Mouse (Mus musculus): Measurements from ENCODE around the gene Gm20388. TPM values are rescaled to one million over a fixed set of nuclear protein-coding genes. Genes with fewer than 3 reads are reported as not detected.

Gene Gm20388
- total and polyA plus RNA-seq, 2 experiments from 2014 or later = 17.3 TPM; not detected in 1

DNA sequence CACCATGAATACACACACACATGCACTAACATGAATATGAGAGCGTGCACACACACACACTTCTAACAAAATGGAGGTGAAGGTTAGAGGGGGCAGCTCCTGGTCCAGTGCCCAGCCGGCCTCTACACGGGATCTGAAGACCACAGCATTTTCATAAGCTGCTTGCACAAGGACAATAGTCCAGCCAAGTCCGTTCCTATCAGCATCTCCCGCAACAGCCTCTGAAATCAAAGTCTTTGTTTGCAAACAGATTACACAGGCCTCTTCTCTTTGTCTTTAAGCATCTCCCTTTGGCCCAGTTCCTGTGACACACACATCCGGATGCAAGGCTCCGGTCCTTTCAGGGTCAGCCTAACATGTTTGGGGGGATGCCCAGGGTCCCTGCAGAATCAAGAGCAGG lies 1958.3 kb downstream of the Gm20388 start:
- H3K4me3 ChIP-seq (ENCODE audit: low read depth, low read length) = no peak overlapping the region
- H3K9ac ChIP-seq (replicated peaks; ENCODE audit: low read depth, low read length) = no peak overlapping the region
- ATAC-seq (ENCODE audit: insufficient read depth, low read depth) = no peak
- no peak for TF ChIP-seq CTCF (IDR thresholded peaks at IDR 0.05; ENCODE audit: low read depth)
- TF ChIP-seq EP300 (IDR thresholded peaks at IDR 0.05; ENCODE audit: low read depth) = no peak
- H3K4me2 ChIP-seq (ENCODE audit: low read depth, low read length) = no peak overlapping the region
- H3K36me3 ChIP-seq (replicated peaks; ENCODE audit: control insufficient read depth, insufficient read depth, low read length) = no peaks in the 10 kb centered on the region
- no peaks in the 10 kb centered on the region for H3K27me3 ChIP-seq (ENCODE audit: control insufficient read depth, insufficient read depth, low read length)
- H3K4me1 ChIP-seq (ENCODE audit: control insufficient read depth, insufficient read depth) = peaks cover 6% of the 10 kb centered on the region
- no peak for DNase-seq (ENCODE audit: low spot score)
- H3K9me3 ChIP-seq (replicated peaks; ENCODE audit: control insufficient read depth, low read length) = no peaks in the 10 kb centered on the region
- WGBS = 76% methylated on average over 7 of the region's 7 CpGs
- no peak overlapping the region for H3K27ac ChIP-seq (ENCODE audit: low read depth)

DNA sequence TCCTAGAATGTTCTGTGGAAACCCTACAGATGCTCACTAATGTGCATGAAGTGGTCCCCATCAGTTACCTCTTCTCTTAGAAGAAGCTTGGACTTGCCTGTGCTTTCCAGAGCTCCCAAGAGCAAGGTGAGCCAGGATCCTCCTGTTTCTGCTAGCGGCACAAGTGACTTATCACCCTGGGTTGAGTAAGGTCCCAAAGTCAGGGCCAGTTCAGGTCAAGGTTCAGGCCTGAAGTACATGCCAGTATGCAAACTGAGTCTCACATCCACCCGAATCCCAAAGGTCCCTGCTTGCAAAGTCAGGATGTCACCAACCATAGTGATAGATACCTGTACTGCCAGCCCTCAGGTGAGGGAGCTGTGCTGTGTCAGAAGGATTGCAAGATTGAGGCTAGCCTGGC lies 1959.5 kb downstream of the Gm20388 start:
- H3K9ac ChIP-seq (replicated peaks; ENCODE audit: low read depth, low read length) = no peak overlapping the region
- ATAC-seq (ENCODE audit: insufficient read depth, low read depth) (no peak), DNase-seq (ENCODE audit: low spot score) (no peak)
- peaks cover 13% of the 10 kb centered on the region for H3K4me1 ChIP-seq (ENCODE audit: control insufficient read depth, insufficient read depth)
- H3K4me3 ChIP-seq (ENCODE audit: low read depth, low read length) = no peak overlapping the region
- 83% methylated on average over 2 of the region's 2 CpGs for WGBS
- no peaks in the 10 kb centered on the region for H3K36me3 ChIP-seq (replicated peaks; ENCODE audit: control insufficient read depth, insufficient read depth, low read length)
- H3K27ac ChIP-seq (ENCODE audit: low read depth) = no peak overlapping the region
- no peaks in the 10 kb centered on the region for H3K9me3 ChIP-seq (replicated peaks; ENCODE audit: control insufficient read depth, low read length)
- H3K4me2 ChIP-seq (ENCODE audit: low read depth, low read length) = no peak overlapping the region
- no peak for TF ChIP-seq CTCF (IDR thresholded peaks at IDR 0.05; ENCODE audit: low read depth)
- TF ChIP-seq EP300 (IDR thresholded peaks at IDR 0.05; ENCODE audit: low read depth) = no peak
- H3K27me3 ChIP-seq (ENCODE audit: control insufficient read depth, insufficient read depth, low read length) = no peaks in the 10 kb centered on the region

DNA sequence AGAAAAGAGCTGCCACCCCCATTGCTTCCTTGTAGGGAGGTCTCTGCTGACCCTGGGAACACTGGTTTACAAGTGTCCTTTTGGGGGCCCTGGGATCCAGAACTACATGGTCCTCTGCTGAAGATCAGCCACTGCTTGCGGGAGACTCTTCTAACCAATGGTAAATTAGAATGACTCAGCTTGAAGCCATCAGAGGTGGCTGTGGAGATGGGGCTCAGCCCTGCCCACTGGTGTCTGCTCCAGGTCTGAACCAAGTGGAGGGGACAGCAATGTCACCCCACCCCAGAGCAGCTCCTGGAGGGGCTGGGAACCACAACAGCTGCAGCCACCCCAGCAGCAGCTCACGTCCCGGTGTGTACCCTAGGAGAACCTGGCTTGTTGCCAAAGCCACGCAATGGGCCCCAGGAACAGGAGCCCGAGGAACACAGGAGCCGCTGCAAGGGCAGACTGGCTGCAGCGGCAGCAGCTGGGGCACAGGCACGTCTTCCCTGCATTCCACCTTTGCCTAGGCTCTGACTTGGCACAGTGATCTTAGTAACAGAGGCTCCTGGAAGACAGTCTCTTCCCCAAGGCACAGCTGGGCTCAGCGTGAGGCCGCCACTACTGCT lies 1961.3 kb downstream of the Gm20388 start:
- WGBS = 12% methylated on average over 10 of the region's 10 CpGs

GRCm38 (mm10) chr8:121874031-121874430 lies 1963.4 kb downstream of the Gm20388 start:
- H3K27ac ChIP-seq (ENCODE audit: low read depth) = no peak overlapping the region
- TF ChIP-seq EP300 (IDR thresholded peaks at IDR 0.05; ENCODE audit: low read depth) = no peak
- peak; percentile 91 for TF ChIP-seq CTCF (IDR thresholded peaks at IDR 0.05; ENCODE audit: low read depth)
- DNase-seq (ENCODE audit: low spot score) = peak; percentile 79
- no peak overlapping the region for H3K4me3 ChIP-seq (ENCODE audit: low read depth, low read length)
- no peaks in the 10 kb centered on the region for H3K9me3 ChIP-seq (replicated peaks; ENCODE audit: control insufficient read depth, low read length)
- ATAC-seq (ENCODE audit: insufficient read depth, low read depth) = peak; percentile 74
- H3K4me2 ChIP-seq (ENCODE audit: low read depth, low read length) = no peak overlapping the region
- WGBS = 36% methylated on average over 9 of the region's 9 CpGs
- H3K9ac ChIP-seq (replicated peaks; ENCODE audit: low read depth, low read length) = no peak overlapping the region
- H3K4me1 ChIP-seq (ENCODE audit: control insufficient read depth, insufficient read depth) = peaks cover 24% of the 10 kb centered on the region
- H3K27me3 ChIP-seq (ENCODE audit: control insufficient read depth, insufficient read depth, low read length) = no peaks in the 10 kb centered on the region
- H3K36me3 ChIP-seq (replicated peaks; ENCODE audit: control insufficient read depth, insufficient read depth, low read length) = no peaks in the 10 kb centered on the region

More for the DNA sequence above, 1961.3 kb downstream of the Gm20388 start:
- Histone ChIP-seq H3K27ac (ENCODE audit: low read depth) (no peak overlapping the region), H3K4me3 (ENCODE audit: low read depth, low read length) (no peak overlapping the region), H3K9me3 (replicated peaks; ENCODE audit: control insufficient read depth, low read length) (no peaks in the 10 kb centered on the region), H3K4me2 (ENCODE audit: low read depth, low read length) (peak overlapping the region; percentile 25; the same call in 1 of the 2 replicates), H3K27me3 (ENCODE audit: control insufficient read depth, insufficient read depth, low read length) (no peaks in the 10 kb centered on the region), H3K9ac (replicated peaks; ENCODE audit: low read depth, low read length) (no peak overlapping the region), H3K36me3 (replicated peaks; ENCODE audit: control insufficient read depth, insufficient read depth, low read length) (no peaks in the 10 kb centered on the region), H3K4me1 (ENCODE audit: control insufficient read depth, insufficient read depth) (peaks cover 24% of the 10 kb centered on the region)
- ATAC-seq (ENCODE audit: insufficient read depth, low read depth) = no peak
- DNase-seq (ENCODE audit: low spot score) = no peak
- no peak for TF ChIP-seq EP300 (IDR thresholded peaks at IDR 0.05; ENCODE audit: low read depth)
- TF ChIP-seq CTCF (IDR thresholded peaks at IDR 0.05; ENCODE audit: low read depth) = no peak

- no peak for TF ChIP-seq EP300 (IDR thresholded peaks at IDR 0.05; ENCODE audit: low read depth)
- TF ChIP-seq CTCF (IDR thresholded peaks at IDR 0.05; ENCODE audit: low read depth) = no peak
- Histone ChIP-seq H3K4me3 (ENCODE audit: low read depth, low read length) (no peak overlapping the region), H3K27ac (ENCODE audit: low read depth) (peak overlapping the region; percentile 39; the same call in 1 of the 2 replicates), H3K27me3 (ENCODE audit: control insufficient read depth, insufficient read depth, low read length) (no peaks in the 10 kb centered on the region), H3K4me2 (ENCODE audit: low read depth, low read length) (no peak overlapping the region), H3K4me1 (ENCODE audit: control insufficient read depth, insufficient read depth) (peaks cover 24% of the 10 kb centered on the region), H3K36me3 (replicated peaks; ENCODE audit: control insufficient read depth, insufficient read depth, low read length) (no peaks in the 10 kb centered on the region), H3K9me3 (replicated peaks; ENCODE audit: control insufficient read depth, low read length) (no peaks in the 10 kb centered on the region), H3K9ac (replicated peaks; ENCODE audit: low read depth, low read length) (0 out of 2 replicates have a peak overlapping the region, but pooled peaks have one; percentile 3)
- WGBS = 25% methylated on average over 3 of the region's 3 CpGs
- ATAC-seq (ENCODE audit: insufficient read depth, low read depth) = no peak
- DNase-seq (ENCODE audit: low spot score) = no peak
Measured at GRCm38 (mm10) chr8:121875045-121875444, 1964.4 kb downstream of the Gm20388 start.

- Histone ChIP-seq H3K4me1 (ENCODE audit: control insufficient read depth, insufficient read depth) (peaks cover 25% of the 10 kb centered on the region), H3K4me3 (ENCODE audit: low read depth, low read length) (no peak overlapping the region), H3K27ac (ENCODE audit: low read depth) (peak overlapping the region; percentile 39; the same call in 1 of the 2 replicates), H3K9ac (replicated peaks; ENCODE audit: low read depth, low read length) (0 out of 2 replicates have a peak overlapping the region, but pooled peaks have one; percentile 3), H3K9me3 (replicated peaks; ENCODE audit: control insufficient read depth, low read length) (no peaks in the 10 kb centered on the region), H3K36me3 (replicated peaks; ENCODE audit: control insufficient read depth, insufficient read depth, low read length) (no peaks in the 10 kb centered on the region), H3K4me2 (ENCODE audit: low read depth, low read length) (no peak overlapping the region), H3K27me3 (ENCODE audit: control insufficient read depth, insufficient read depth, low read length) (no peaks in the 10 kb centered on the region)
- WGBS = 38% methylated on average over 9 of the region's 9 CpGs
- TF ChIP-seq EP300 (IDR thresholded peaks at IDR 0.05; ENCODE audit: low read depth) (no peak), CTCF (IDR thresholded peaks at IDR 0.05; ENCODE audit: low read depth) (no peak)
- DNase-seq (ENCODE audit: low spot score) (peak; percentile 42), ATAC-seq (ENCODE audit: insufficient read depth, low read depth) (peak; percentile 37)
Measured at GRCm38 (mm10) chr8:121875517-121875916, 1964.9 kb downstream of the Gm20388 start.
